Mouse (Mus musculus) ES-Bruce4 (cell line): ENCODE measurements around the gene Satb1. TPM values are rescaled to one million over a fixed set of nuclear protein-coding genes. Genes with fewer than 3 reads are reported as not detected.
A peak's percentile ranks its signal among the peaks of the same experiment; 100 is the strongest.

ENCODE experiments used
- H3K27ac ChIP-seq: 2 replicates; pipeline ENCODE4 v1.5.1; 2012; ENCODE audit warnings: low read length, inconsistent platforms; ENCODE audit not compliant: insufficient read depth
- H3K27me3 ChIP-seq: 2 replicates; pipeline ENCODE4 v1.6.1; 2012; ENCODE audit warnings: mild to moderate bottlenecking, low read length, inconsistent platforms; ENCODE audit not compliant: control insufficient read depth, poor library complexity, insufficient read depth, severe bottlenecking
- H3K36me3 ChIP-seq: 2 replicates; pipeline ENCODE4 v1.6.1; 2012; ENCODE audit warnings: inconsistent platforms, mild to moderate bottlenecking, low read length, moderate library complexity; ENCODE audit not compliant: control insufficient read depth, poor library complexity, insufficient read depth, severe bottlenecking
- H3K4me1 ChIP-seq: one replicate; pipeline ENCODE4 v1.8.1; 2011; ENCODE audit warnings: low read length; ENCODE audit not compliant: control insufficient read depth, insufficient read depth
- H3K4me3 ChIP-seq: 2 replicates; pipeline ENCODE4 v1.5.1; 2011; ENCODE audit warnings: low read depth, mild to moderate bottlenecking, low read length
- H3K9ac ChIP-seq: 2 replicates; pipeline ENCODE4 v1.6.1; 2012; ENCODE audit warnings: low read depth, mild to moderate bottlenecking, inconsistent platforms; ENCODE audit not compliant: poor library complexity, severe bottlenecking
- H3K9me3 ChIP-seq: replicated peaks from 2 replicates; pipeline ENCODE4 v1.6.1; 2012; ENCODE audit warnings: mild to moderate bottlenecking, low read length, inconsistent platforms; ENCODE audit not compliant: control insufficient read depth, poor library complexity, insufficient read depth, severe bottlenecking
- CTCF ChIP-seq: IDR thresholded peaks from one replicate; pipeline ENCODE4 v1.8.1; 2011; ENCODE audit warnings: low read depth, low read length
- EP300 ChIP-seq: IDR thresholded peaks from 2 replicates; pipeline ENCODE4 v1.6.1; 2011; ENCODE audit warnings: low read depth, low read length; ENCODE audit not compliant: insufficient read depth
- POLR2A ChIP-seq: IDR thresholded peaks from one replicate; pipeline ENCODE4 v1.8.1; 2011; ENCODE audit warnings: low read length; ENCODE audit not compliant: insufficient read depth
- polyA plus RNA-seq: library from polyadenylated mRNA; stranded (reverse); fragments of >200 nt; gene quantifications from 2 replicates; pipeline ENCODE4 v1.2.4, GENCODE M21; 2011; ENCODE audit warnings: low read depth; ENCODE audit not compliant: missing spikeins, insufficient read depth, insufficient read length

Gene Satb1
- polyA plus RNA-seq, 1 experiment, result 13.4 TPM

DNA sequence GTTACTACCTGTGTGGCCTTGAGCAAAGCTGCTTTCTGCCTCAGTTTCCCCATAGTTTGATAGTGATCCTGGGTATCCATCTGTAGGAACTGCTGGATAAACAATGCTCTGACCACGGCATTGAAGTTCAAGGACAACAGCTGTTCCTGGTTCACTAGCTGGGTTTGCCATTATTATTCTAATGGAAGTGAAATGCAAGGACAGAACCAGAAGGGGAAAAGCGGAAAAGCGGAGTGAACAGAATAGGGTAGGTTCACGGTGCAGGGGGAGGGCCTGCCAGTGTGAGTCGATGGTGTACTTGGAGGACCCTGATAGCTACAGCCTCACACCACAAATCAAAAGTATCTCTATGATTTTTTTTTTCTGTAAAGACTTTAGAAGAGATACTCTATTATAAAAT is 6.4 kb upstream of the Satb1 start:
- Histone ChIP-seq H3K27ac (no peak overlapping the region), H3K4me3 (no peak overlapping the region), H3K27me3 (no peaks in the 10 kb centered on the region), H3K4me1 (peaks cover 5% of the 10 kb centered on the region), H3K36me3 (no peaks in the 10 kb centered on the region), H3K9me3 (no peaks in the 10 kb centered on the region), H3K9ac (no peak overlapping the region)
- TF ChIP-seq POLR2A (no peak), EP300 (peak; percentile 84), CTCF (no peak)

DNA sequence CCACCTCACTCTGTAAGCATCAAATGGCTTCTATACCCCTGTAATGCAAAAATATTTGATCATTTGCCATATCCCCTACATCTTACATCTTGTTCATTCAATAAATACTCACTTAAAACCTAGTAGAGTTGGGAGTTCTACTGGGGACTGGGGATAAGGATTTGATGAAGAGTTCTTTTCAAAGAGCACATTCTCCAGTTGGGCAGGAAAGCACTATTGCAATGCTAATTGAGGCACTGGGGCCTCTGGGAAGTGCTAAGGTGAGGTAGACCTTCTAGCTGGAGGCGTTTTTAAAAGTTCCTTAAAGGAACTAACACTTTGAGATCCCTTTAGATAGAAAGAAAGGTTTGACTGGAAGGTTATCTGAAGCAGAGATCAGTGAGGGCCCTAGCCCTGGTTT is 3.8 kb upstream of the Satb1 start:
- H3K9me3 ChIP-seq, result no peaks in the 10 kb centered on the region
- H3K4me3 ChIP-seq, result no peak overlapping the region
- TF ChIP-seq CTCF (no peak), EP300 (no peak), POLR2A (no peak)
- peaks cover 5% of the 10 kb centered on the region for H3K4me1 ChIP-seq
- no peaks in the 10 kb centered on the region; the same call in 1 of the 2 replicates for H3K27me3 ChIP-seq
- no peak overlapping the region for H3K9ac ChIP-seq
- H3K36me3 ChIP-seq, result no peaks in the 10 kb centered on the region
- H3K27ac ChIP-seq, result peak overlapping the region; percentile 85

DNA sequence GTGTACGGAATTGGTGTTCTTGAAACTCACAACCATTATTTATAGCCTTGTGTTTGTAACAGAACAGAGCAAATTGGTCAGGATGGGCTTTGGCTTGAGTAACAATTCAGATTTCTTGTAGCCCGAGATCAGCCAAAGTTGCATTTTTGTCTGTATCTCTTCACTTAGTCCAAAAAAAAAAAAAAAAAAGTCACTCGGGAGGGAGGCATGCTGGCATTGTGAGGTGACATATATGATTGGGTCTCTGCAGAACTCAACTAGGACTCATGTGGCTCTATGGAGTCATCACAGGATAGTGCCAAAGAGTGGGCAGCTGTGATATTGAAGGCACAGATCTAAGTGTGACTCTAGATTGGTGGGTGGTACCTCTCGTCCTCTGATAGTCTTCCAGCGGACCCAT is 3.2 kb upstream of the Satb1 start:
- TF ChIP-seq POLR2A (no peak), CTCF (no peak), EP300 (no peak)
- 0 out of 2 replicates have a peak overlapping the region, but pooled peaks have one; percentile 15 for H3K27ac ChIP-seq
- H3K9me3 ChIP-seq, result no peaks in the 10 kb centered on the region
- H3K36me3 ChIP-seq, result no peaks in the 10 kb centered on the region
- no peak overlapping the region for H3K9ac ChIP-seq
- peaks cover 5% of the 10 kb centered on the region for H3K4me1 ChIP-seq
- H3K4me3 ChIP-seq, result no peak overlapping the region
- no peaks in the 10 kb centered on the region; the same call in 1 of the 2 replicates for H3K27me3 ChIP-seq

DNA sequence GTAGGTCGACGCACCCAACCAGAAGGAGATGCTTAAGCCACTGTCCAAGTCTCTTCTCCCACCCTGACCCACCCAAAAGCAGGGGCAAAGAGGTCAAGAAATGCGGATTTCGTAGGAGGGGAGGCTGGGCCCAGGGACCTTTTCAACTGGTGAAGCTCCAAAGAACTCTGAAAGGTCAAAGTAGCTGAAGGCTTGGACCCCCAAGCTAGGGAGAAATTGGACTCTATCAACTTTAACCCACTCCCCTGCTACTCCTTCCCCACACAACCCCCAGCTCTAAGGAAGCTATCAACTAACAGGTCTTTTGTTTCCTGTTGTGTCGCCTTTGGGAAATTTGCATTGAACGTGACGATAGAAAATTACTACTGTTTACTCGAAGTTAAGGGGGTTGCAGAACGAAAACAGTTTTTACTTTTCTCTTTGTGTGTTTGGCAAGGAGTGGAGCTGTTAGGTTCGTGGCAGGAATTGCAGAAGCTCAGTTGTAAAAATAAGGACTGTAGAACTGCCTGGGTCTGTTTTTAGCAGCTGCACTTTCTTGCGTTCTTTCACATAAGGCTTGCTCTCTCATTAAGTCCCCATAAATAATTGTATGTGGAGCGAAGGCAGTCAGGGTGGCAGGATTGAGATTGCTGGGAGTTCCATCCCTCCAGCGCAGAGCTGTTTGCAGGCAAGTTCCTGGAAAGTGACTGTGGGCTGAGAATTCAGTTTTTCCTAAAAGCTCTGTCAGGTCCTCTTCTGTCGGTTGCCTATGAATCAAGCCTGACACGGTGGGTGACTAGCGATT is 680 bp upstream of the Satb1 start:
- H3K36me3 ChIP-seq, result no peaks in the 10 kb centered on the region
- H3K4me3 ChIP-seq, result peak overlapping the region; percentile 35; the same call in 1 of the 2 replicates
- H3K9me3 ChIP-seq, result no peaks in the 10 kb centered on the region
- TF ChIP-seq EP300 (no peak), CTCF (no peak), POLR2A (no peak)
- no peaks in the 10 kb centered on the region; the same call in none of the 2 replicates for H3K27me3 ChIP-seq
- no peak overlapping the region; the same call in 1 of the 2 replicates for H3K9ac ChIP-seq
- H3K4me1 ChIP-seq, result peaks cover 2% of the 10 kb centered on the region
- H3K27ac ChIP-seq, result no peak overlapping the region

DNA sequence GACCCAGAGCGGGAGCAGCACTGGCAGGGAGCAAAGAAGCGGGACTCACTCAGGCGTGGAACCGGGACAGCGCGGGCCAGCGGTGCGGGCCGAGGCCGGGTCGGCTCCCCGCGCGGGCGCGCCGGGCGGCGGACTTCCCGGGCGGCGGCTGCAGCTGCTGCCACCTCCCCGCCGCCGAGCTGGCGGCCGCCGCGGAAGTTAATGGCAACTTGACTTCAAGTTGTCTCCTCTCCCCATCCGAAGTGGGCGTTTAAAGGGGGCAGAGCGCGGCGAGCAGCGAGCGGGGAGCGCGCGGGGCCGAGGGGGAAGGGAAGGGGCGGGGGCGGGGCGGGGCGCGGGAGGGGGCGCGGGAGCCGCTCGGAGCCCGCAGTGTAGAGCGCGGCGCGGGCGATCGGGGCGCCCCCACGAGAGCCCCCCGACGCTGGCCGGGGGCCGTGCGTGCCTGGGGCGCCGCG is 642 bp downstream of the Satb1 start:
- TF ChIP-seq EP300, result no peak
- Histone ChIP-seq H3K9me3 (no peaks in the 10 kb centered on the region), H3K4me3 (peak overlapping the region; percentile 63), H3K27ac (no peak overlapping the region), H3K9ac (peak overlapping the region; percentile 80), H3K27me3 (no peaks in the 10 kb centered on the region; the same call in none of the 2 replicates), H3K36me3 (no peaks in the 10 kb centered on the region), H3K4me1 (peaks cover 2% of the 10 kb centered on the region)

DNA sequence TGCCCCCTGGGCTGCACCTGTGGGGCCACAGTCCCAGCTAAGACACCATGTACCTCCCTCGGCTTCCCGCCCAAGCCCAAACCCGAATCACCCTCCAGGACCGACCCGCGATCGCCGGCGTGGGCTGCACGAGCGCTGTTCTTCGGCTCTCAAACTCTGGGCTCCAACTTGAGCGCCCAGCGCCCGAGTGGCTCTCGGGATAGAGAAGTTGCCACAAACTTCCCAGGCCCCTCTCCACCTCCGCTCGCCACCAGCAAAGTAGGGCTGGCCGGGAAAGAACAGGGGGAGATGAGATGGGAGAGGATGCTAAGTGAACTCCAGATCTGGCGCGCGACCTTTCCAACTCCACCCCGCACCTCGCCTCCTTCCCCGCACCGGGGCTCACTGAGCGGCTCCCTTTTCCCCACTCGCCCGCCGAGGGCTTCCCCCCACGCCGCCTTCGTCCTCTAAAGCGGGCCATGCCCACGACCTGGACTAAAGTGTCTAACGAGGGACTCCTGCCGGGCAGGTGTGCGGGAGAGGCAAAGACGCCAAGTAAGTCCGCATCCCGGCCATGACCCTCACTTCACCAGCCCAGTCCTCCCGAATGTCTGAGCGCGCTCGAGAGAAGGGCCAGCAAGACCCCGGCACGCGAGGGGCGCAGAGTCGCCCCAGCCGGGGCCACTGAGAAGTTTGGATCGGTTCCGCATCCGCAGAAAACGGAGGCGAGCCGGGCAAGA is 1.2 kb downstream of the Satb1 start:
- Histone ChIP-seq H3K4me3 (peak overlapping the region; percentile 63), H3K27ac (no peak overlapping the region), H3K36me3 (no peaks in the 10 kb centered on the region), H3K9me3 (no peaks in the 10 kb centered on the region), H3K9ac (peak overlapping the region; percentile 80), H3K27me3 (no peaks in the 10 kb centered on the region; the same call in none of the 2 replicates), H3K4me1 (no peaks in the 10 kb centered on the region)
- no peak for TF ChIP-seq POLR2A
- TF ChIP-seq EP300, result no peak
- no peak for TF ChIP-seq CTCF
